Mouse (Mus musculus) bone marrow macrophage, adult 2 months (primary cell): ENCODE measurements around the gene Eri3.

Experiments used
- CTCF ChIP-seq: IDR thresholded peaks from 2 replicates; pipeline ENCODE4 v1.5.1; 2012; ENCODE audit warnings: low read depth, mild to moderate bottlenecking, low read length, moderate library complexity
- POLR2A ChIP-seq: IDR thresholded peaks from 2 replicates; pipeline ENCODE4 v1.6.1; 2012; ENCODE audit warnings: mild to moderate bottlenecking, low read depth, low read length, borderline replicate concordance

DNA sequence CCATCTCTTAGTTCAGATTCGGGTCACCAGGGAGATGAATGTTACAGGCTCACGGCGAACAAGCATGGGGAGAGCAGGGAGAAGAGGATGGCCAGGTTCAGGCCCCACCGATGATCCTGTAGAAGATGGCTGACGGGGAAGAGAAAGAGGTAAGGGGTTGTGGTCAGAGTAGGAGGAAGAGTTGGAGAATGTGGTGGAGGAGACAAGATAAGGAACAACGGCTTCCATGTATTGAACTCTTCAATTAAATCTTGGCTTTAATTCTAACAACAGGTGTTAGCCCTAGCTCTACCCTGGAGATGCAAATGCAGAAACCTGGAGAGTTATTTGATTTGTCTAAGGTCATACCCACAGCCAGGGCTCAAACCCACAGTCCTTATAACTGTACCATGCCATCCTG, 3.5 kb upstream of the Eri3 start:
- TF ChIP-seq POLR2A (no peak), CTCF (no peak)
